Mouse (Mus musculus) cerebellum, adult 2 months (tissue): ENCODE measurements around the gene Tbl1xr1.

ENCODE experiments used
- CTCF ChIP-seq: fragments of 200-500 bp; IDR thresholded peaks from 2 replicates; pipeline ENCODE4 v1.5.1; 2011; ENCODE audit warnings: low read depth, mild to moderate bottlenecking, control low read depth, low read length, moderate library complexity, borderline replicate concordance; ENCODE audit not compliant: insufficient read depth
- POLR2A ChIP-seq: fragments of 200-500 bp; IDR thresholded peaks from 2 replicates; pipeline ENCODE4 v1.6.1; 2011; ENCODE audit warnings: low read length, control low read depth, borderline replicate concordance; ENCODE audit not compliant: insufficient read depth

DNA sequence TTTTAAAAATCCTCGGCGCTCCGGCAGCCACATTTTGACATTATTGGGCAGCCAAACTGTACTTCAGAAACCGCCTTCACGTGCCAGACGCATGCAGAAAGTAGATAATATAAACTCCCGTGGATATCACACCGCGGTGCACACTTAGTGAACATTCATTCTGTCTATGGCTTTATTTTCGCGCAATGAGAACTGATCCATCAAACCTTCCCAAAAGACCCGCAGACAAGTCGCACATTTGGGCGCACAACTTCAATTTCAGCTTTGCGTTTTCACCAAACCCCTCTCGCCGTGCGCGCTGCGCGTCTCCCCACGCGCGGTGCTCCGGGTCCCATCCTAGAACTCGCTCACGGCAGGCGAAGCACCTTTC lies 950 bp upstream of the Tbl1xr1 start:
- no peak for TF ChIP-seq POLR2A
- TF ChIP-seq CTCF, result no peak
